Mouse (Mus musculus) common myeloid progenitor, adult 5-6 weeks (primary cell): ENCODE measurements around the gene Clic1. TPM values are rescaled to one million over a fixed set of nuclear protein-coding genes. Genes with fewer than 3 reads are reported as not detected.

Experiments used
- ATAC-seq: replicated peaks from 2 replicates; pipeline ENCODE4 v1.8.0; 2016; ENCODE audit warnings: low read depth, mild to moderate bottlenecking, moderate TSS enrichment, inconsistent platforms; ENCODE audit not compliant: poor library complexity, severe bottlenecking
- total RNA-seq: library from RNA; stranded (forward); fragments of 200-1000, 187-1606 nt; gene quantifications from 2 replicates; pipeline ENCODE4 v1.2.3, GENCODE M21; 2017

Clic1 gene
- total RNA-seq, 1 experiment from 2014 or later: 214 TPM

DNA sequence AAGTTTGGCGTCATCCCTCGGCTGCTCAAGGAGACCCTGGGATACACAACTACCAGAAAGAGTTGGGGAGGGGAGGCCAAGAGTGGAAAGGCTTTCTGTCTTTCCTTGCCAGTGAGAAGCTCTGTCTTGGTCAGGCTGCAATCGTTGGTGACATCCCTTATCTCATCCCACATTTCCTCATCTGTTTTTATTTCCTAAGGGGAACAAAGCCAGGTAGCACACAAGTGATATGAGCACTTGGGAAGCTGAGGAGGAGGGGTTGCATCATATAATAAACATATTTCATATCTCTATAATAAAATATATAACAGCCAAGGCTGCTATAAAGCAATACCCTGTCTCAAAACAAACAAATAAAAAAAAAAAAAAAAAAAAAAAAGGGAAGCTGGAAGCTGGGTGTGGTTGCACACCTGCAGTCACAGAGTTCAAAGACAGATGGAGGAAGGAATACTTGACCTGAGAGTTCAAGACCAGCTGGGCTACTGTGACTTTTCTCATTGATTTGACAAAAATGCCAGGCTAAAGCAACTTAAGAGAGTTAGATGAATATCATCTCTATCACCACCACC, 34.2 kb downstream of the Clic1 start:
- ATAC-seq: no peak

- ATAC-seq: no peak
Observed at GRCm38 (mm10) chr17:35085208-35085865, 35.6 kb downstream of the Clic1 start, which contains the start of gene Ly6g6f. Gene Ly6g6f, minus strand, starts transcription at chr17:35085610.

DNA sequence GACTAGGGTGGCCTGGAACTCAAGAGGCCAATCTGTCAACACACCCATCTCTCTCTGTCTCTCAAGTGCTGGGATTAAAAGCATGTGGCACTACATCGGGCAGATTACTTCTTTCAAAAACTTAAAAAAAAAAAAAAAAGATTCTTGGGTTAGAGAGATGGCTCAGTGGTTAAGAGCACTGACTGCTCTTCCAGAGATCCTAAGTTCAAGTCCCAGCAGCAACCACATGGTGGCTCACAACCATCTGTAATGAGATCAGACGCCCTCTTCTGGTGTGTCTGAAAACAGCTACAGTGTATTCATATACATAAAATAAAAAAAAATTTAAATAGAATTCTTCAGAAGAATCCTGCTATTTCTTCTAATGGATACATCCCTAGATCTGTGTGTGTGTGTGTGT, 38.4 kb downstream of the Clic1 start:
- no peak for ATAC-seq

GRCm38 (mm10) chr17:35088825-35089644, 39.3 kb downstream of the Clic1 start, which contains the start of gene Abhd16a:
Gene Abhd16a, plus strand, starts transcription at chr17:35089263.
- peak; percentile 94 for ATAC-seq

- peak; percentile 16; the same call in 1 of the 2 replicates for ATAC-seq
Observed at GRCm38 (mm10) chr17:35090166-35090932, 40.6 kb downstream of the Clic1 start.

- ATAC-seq: no peak
Observed at GRCm38 (mm10) chr17:35092403-35093198, 42.8 kb downstream of the Clic1 start.

GRCm38 (mm10) chr17:35094475-35095365, 45.0 kb downstream of the Clic1 start:
- no peak for ATAC-seq

- no peak for ATAC-seq
Observed at GRCm38 (mm10) chr17:35096597-35096996, 46.8 kb downstream of the Clic1 start.

- ATAC-seq: no peak
Observed at GRCm38 (mm10) chr17:35097164-35097655, 47.4 kb downstream of the Clic1 start.

GRCm38 (mm10) chr17:35100196-35100765, 50.5 kb downstream of the Clic1 start:
- no peak for ATAC-seq

- no peak for ATAC-seq
Observed at GRCm38 (mm10) chr17:35101161-35101560, 51.4 kb downstream of the Clic1 start.

DNA sequence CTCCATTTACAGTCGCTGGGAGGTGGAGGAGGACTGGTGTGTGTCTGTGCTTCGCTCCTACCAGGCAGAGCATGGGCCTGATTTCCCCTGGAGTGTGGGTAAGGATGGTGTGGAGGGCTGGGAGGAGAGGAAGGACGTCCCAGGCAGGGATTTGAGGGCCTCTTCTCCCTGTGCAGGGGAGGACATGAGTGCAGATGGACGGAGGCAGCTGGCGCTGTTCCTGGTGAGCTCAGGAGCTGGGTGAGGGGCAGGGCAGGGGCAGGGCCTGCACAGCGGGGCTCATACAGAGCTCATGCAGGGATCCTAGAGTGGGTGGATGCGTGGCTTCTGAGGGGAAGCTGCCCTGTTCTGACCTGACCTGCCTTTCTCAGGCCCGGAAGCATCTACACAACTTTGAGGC, 52.5 kb downstream of the Clic1 start:
- ATAC-seq: no peak

GRCm38 (mm10) chr17:35103221-35103690, 53.5 kb downstream of the Clic1 start:
- peak; percentile 58 for ATAC-seq

- no peak for ATAC-seq
Observed at GRCm38 (mm10) chr17:35104079-35104478, 54.3 kb downstream of the Clic1 start.

DNA sequence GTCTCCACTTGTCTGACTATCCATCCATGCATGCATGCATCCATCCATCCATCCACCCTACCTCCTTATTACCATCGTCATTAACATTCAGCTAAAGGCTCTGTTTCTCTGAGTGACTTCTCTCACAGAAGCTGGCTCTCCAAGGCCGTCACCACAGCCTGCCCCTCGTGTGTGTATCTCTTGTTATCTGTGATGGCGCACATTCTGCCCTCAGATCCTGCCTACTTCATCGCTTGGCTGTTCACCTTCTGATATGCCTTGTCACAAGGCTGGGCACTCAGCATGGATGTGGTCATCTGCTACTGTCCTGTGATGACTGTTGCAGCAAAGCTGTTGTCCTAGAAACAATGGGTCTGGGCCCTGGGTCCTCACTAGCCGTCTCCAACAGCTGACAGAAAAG, 55.0 kb downstream of the Clic1 start:
- ATAC-seq: peak; percentile 55

DNA sequence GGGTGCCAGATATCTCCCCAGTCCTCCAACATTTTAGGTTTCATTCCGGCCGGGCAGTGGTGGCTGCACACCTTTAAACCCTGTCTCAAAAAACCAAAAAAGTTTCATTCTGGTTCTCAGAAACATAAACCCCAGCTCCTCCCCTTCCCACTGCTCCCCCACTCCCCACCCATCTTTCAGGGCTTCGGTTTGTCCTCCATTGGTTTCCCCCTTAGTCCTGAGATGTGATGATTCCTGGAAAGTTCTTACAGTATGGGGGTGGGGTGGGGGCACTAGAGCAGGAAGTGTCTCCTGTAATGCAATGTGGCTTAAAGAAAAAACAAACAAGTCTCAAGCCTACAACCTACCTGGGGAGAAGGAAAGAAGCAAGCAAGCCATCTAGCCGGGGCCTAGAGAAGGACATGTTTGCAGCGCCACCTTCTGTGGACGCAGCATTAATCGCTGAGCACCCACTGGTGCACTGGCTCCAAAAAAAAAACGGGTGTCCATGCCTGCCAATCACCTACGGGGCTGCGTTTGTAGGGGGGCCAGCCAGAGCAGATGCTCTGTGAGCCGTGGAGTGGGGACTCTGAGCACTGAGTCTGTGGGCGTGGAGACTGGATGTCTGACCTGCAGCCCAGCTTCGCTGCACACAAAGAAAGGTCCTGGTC, 56.1 kb downstream of the Clic1 start:
- ATAC-seq: 0 out of 2 replicates have a peak, but pooled peaks have one; percentile 22

GRCm38 (mm10) chr17:35106522-35106921, 56.8 kb downstream of the Clic1 start:
- ATAC-seq: no peak
